Mouse (Mus musculus): ENCODE results near the gene Smyd3. TPM values are rescaled to one million over a fixed set of nuclear protein-coding genes. Genes with fewer than 3 reads are reported as not detected.

Smyd3 gene
- total and polyA plus RNA-seq, 2 experiments from 2014 or later = 15.8 to 28.4 TPM

DNA sequence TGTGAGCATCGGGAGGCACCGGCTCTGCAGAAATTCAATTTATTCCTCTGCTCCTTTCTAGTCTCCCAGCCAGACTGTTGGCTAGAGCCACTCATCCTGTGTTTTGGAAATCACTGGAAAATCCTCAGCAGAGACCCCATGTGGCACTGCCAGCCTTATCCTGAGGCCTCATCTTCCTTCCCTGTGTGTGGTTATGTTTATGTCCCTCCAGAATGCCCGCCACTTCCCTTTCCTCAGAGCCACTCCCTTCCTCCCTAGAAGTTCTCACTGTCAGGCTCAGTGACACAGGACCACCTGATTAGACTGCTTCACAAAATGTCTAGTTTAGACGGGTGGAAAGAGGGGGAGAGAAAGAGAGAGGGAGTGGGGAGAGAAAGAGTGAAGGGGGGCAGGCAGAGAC is 526.4 kb downstream of the Smyd3 start:
- Histone ChIP-seq H3K27me3 (ENCODE audit: insufficient read depth, low read length) (no peaks in the 10 kb centered on the region), H3K4me3 (ENCODE audit: low read depth, low read length) (no peak overlapping the region), H3K36me3 (ENCODE audit: insufficient read depth, low read length) (no peaks in the 10 kb centered on the region), H3K9me3 (ENCODE audit: low read length) (no peaks in the 10 kb centered on the region), H3K27ac (ENCODE audit: low read depth, low read length) (no peak overlapping the region), H3K4me2 (ENCODE audit: low read depth, low read length, poor library complexity, severe bottlenecking) (no peak overlapping the region), H3K4me1 (ENCODE audit: insufficient read depth, low read length) (no peaks in the 10 kb centered on the region), H3K9ac (replicated peaks; ENCODE audit: low read length, poor library complexity, severe bottlenecking) (no peak overlapping the region)
- DNase-seq (ENCODE audit: low spot score) = no peak
- 25% methylated on average over 4 of the region's 4 CpGs for WGBS
- no peak for TF ChIP-seq CTCF (IDR thresholded peaks at IDR 0.05)
- ATAC-seq (ENCODE audit: low FRiP score) = no peak

DNA sequence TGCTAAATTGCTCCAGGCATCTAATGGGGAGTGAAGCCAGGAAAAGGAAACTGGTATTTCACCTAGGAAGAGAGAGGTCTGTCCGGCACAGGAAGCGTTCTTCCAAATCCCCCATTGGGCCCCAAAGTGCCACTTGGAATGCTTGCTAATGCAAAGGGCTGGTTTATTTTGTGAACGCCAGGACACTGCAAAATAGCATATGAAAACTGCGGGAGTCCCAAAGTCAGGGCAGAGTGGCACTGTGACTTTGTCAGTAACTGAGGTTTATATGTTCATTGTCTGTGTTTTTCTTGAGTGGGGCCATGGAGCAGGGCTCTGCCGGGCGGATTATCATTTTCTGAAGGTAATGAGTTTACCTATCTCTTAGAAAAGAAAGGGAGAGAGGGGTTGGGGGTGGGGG is 526.8 kb downstream of the Smyd3 start:
- Histone ChIP-seq H3K9me3 (ENCODE audit: low read length) (no peaks in the 10 kb centered on the region), H3K4me1 (ENCODE audit: insufficient read depth, low read length) (no peaks in the 10 kb centered on the region), H3K4me3 (ENCODE audit: low read depth, low read length) (no peak overlapping the region), H3K4me2 (ENCODE audit: low read depth, low read length, poor library complexity, severe bottlenecking) (no peak overlapping the region), H3K9ac (replicated peaks; ENCODE audit: low read length, poor library complexity, severe bottlenecking) (no peak overlapping the region), H3K36me3 (ENCODE audit: insufficient read depth, low read length) (no peaks in the 10 kb centered on the region), H3K27ac (ENCODE audit: low read depth, low read length) (no peak overlapping the region), H3K27me3 (ENCODE audit: insufficient read depth, low read length) (no peaks in the 10 kb centered on the region)
- WGBS = 67% methylated on average over 6 of the region's 6 CpGs
- no peak for ATAC-seq (ENCODE audit: low FRiP score)
- no peak for TF ChIP-seq CTCF (IDR thresholded peaks at IDR 0.05)
- DNase-seq (ENCODE audit: low spot score) = no peak

DNA sequence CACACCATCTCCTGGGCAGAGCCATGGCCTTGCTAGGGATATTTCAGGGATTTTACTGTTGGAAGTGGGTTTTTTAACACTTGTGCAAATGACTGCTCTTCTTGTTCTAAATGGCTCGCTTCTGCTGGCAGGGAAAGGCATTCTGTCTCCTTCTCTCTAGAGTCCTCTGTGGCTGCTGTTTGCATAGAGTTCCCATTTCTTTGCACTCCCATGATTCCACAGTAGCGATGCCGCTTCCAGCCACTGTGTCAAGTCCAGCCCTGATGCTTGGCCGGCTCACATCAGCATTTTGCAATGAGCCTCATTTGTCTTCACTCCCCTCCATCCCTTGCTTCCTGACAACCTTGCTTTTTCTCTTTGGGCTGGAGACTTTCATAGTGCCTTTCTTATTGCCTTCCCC is 528.4 kb downstream of the Smyd3 start:
- no peak overlapping the region for H3K27ac ChIP-seq (ENCODE audit: low read depth, low read length)
- no peaks in the 10 kb centered on the region for H3K36me3 ChIP-seq (ENCODE audit: insufficient read depth, low read length)
- H3K4me2 ChIP-seq (ENCODE audit: low read depth, low read length, poor library complexity, severe bottlenecking) = no peak overlapping the region
- WGBS = 62% methylated on average over 4 of the region's 4 CpGs
- no peak overlapping the region for H3K9ac ChIP-seq (replicated peaks; ENCODE audit: low read length, poor library complexity, severe bottlenecking)
- DNase-seq (ENCODE audit: low spot score) = peak; percentile 44
- no peaks in the 10 kb centered on the region for H3K9me3 ChIP-seq (ENCODE audit: low read length)
- H3K4me3 ChIP-seq (ENCODE audit: low read depth, low read length) = no peak overlapping the region
- no peak for ATAC-seq (ENCODE audit: low FRiP score)
- no peaks in the 10 kb centered on the region for H3K27me3 ChIP-seq (ENCODE audit: insufficient read depth, low read length)
- TF ChIP-seq CTCF (IDR thresholded peaks at IDR 0.05) = no peak
- H3K4me1 ChIP-seq (ENCODE audit: insufficient read depth, low read length) = no peaks in the 10 kb centered on the region

DNA sequence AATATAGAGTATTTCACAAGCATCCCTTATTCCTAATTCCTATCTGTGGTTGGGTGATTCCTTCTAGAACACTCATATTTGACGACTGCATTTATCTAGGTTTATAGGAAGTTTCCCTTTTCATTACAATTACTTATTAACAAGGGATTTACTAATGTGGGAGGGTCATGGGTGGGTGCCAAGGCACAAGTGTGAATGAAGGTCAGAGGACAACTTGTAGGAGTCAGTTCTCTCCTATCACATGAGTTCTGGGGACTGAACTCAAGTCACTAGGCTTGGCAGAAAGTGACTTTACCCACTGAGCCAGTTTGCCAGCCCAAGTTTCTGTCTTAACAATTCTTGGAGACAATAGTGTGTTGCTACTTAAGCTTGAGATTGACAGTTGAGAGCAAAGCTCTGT is 529.7 kb downstream of the Smyd3 start:
- ATAC-seq (ENCODE audit: low FRiP score) (no peak), DNase-seq (ENCODE audit: low spot score) (no peak)
- no peaks in the 10 kb centered on the region for H3K27me3 ChIP-seq (ENCODE audit: insufficient read depth, low read length)
- H3K9ac ChIP-seq (replicated peaks; ENCODE audit: low read length, poor library complexity, severe bottlenecking) = no peak overlapping the region
- no peaks in the 10 kb centered on the region for H3K36me3 ChIP-seq (ENCODE audit: insufficient read depth, low read length)
- H3K4me1 ChIP-seq (ENCODE audit: insufficient read depth, low read length) = no peaks in the 10 kb centered on the region
- no peak overlapping the region for H3K27ac ChIP-seq (ENCODE audit: low read depth, low read length)
- no peak for TF ChIP-seq CTCF (IDR thresholded peaks at IDR 0.05)
- WGBS = 77% methylated on average over 1 of the region's 1 CpGs
- no peak overlapping the region for H3K4me3 ChIP-seq (ENCODE audit: low read depth, low read length)
- H3K9me3 ChIP-seq (ENCODE audit: low read length) = no peaks in the 10 kb centered on the region
- no peak overlapping the region for H3K4me2 ChIP-seq (ENCODE audit: low read depth, low read length, poor library complexity, severe bottlenecking)

DNA sequence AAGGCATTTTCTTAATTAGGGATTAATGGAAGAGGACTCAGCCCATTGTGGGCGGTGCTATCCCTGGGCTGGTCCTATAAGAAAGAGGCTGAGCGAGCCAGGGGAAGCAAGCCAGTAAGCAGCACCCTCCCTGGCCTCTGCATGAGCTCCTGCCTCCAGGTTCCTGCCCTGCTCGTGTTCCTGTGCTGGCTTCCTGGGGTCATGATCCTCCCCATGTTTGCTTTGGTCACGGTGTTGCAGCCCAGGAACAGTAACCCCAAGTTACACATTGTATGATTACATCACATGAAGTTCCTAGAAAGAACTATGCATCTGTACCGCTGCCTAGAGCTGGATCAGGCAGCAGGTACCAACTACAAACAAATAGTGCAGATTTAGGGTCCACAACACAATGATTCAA is 536.2 kb downstream of the Smyd3 start:
- Histone ChIP-seq H3K4me2 (ENCODE audit: low read depth, low read length, poor library complexity, severe bottlenecking) (no peak overlapping the region), H3K27ac (ENCODE audit: low read depth, low read length) (no peak overlapping the region), H3K27me3 (ENCODE audit: insufficient read depth, low read length) (no peaks in the 10 kb centered on the region), H3K9ac (replicated peaks; ENCODE audit: low read length, poor library complexity, severe bottlenecking) (no peak overlapping the region), H3K36me3 (ENCODE audit: insufficient read depth, low read length) (no peaks in the 10 kb centered on the region), H3K4me3 (ENCODE audit: low read depth, low read length) (no peak overlapping the region), H3K9me3 (ENCODE audit: low read length) (no peaks in the 10 kb centered on the region), H3K4me1 (ENCODE audit: insufficient read depth, low read length) (no peaks in the 10 kb centered on the region)
- ATAC-seq (ENCODE audit: low FRiP score) (no peak), DNase-seq (ENCODE audit: low spot score) (no peak)
- TF ChIP-seq CTCF (IDR thresholded peaks at IDR 0.05) = no peak
- 67% methylated on average over 5 of the region's 5 CpGs for WGBS

DNA sequence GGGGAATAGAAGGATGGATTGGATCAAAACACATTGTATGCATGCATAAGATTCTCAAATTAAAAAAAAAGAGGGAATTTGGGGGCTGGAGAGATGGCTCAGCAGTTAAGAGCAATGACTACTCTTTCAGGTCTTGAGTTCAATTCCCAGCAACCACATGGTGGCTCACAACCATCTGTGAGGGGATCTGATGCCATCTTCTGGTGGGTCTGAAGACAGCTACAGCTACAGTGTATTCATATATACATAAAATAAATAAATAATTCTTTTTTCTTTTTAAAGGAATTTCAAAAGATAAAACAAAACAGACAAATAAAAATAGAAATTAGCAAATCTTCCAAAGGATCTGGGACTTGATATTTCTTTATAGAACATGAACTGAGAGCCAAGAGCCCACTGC is 537.7 kb downstream of the Smyd3 start:
- no peaks in the 10 kb centered on the region for H3K36me3 ChIP-seq (ENCODE audit: insufficient read depth, low read length)
- no peak overlapping the region for H3K9ac ChIP-seq (replicated peaks; ENCODE audit: low read length, poor library complexity, severe bottlenecking)
- ATAC-seq (ENCODE audit: low FRiP score) = no peak
- H3K9me3 ChIP-seq (ENCODE audit: low read length) = no peaks in the 10 kb centered on the region
- H3K4me2 ChIP-seq (ENCODE audit: low read depth, low read length, poor library complexity, severe bottlenecking) = no peak overlapping the region
- no peak for DNase-seq (ENCODE audit: low spot score)
- H3K27ac ChIP-seq (ENCODE audit: low read depth, low read length) = no peak overlapping the region
- TF ChIP-seq CTCF (IDR thresholded peaks at IDR 0.05) = peak; percentile 28; the same call in 1 of the 2 replicates
- H3K27me3 ChIP-seq (ENCODE audit: insufficient read depth, low read length) = no peaks in the 10 kb centered on the region
- H3K4me3 ChIP-seq (ENCODE audit: low read depth, low read length) = no peak overlapping the region
- no peaks in the 10 kb centered on the region for H3K4me1 ChIP-seq (ENCODE audit: insufficient read depth, low read length)

All from midbrain, postnatal 0 days (tissue).